Mouse (Mus musculus): ENCODE measurements around the gene Cnot6.

Cnot6 gene

DNA sequence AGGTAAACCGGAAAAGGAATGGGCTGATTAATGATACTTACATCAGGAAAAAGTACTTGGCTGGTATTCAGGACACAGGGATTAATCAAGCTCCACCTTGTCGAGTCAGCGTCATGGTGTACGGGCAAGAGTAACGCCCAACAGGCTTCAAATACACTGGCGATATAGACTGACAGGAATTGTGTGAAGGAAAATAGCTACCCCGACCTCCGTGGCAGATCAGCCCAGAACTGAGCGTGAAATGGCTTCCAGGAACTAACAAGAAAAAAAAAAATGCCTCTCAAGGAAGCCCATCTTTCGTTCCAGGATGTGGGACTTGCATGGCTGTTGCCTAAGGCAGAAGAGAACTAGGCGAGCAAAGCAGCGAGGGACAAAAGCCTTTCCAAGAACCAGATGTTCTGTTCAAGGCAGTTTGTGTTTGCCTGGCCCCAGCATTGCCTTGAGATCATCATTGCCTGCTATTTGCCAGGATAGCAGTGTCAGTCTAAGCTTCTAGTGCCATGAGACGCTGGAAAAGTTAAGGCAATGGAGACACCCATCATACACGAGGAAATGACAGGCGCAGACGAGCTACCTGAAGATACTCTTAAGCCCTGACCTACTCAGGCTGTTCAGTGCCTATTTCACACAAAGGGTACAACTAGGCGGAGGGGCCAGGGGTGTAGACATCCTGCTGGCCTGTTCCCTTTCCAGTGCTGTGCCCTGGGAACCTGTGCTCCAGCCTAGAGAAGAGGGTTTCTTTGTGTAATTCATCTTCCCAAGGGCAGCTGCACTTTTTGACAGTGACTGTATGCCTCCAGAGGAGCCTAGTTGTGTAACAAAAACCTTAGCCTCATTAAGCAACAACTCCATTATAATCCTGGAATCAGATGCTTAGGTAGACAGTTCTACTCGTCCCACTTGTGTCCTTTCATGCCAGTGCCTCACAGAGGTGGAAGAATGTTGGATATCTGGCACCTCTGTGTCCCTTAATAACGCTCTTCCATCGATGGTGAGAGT is 1.1 kb upstream of the Cnot6 start:
- DNase-seq = peak; percentile 37

DNA sequence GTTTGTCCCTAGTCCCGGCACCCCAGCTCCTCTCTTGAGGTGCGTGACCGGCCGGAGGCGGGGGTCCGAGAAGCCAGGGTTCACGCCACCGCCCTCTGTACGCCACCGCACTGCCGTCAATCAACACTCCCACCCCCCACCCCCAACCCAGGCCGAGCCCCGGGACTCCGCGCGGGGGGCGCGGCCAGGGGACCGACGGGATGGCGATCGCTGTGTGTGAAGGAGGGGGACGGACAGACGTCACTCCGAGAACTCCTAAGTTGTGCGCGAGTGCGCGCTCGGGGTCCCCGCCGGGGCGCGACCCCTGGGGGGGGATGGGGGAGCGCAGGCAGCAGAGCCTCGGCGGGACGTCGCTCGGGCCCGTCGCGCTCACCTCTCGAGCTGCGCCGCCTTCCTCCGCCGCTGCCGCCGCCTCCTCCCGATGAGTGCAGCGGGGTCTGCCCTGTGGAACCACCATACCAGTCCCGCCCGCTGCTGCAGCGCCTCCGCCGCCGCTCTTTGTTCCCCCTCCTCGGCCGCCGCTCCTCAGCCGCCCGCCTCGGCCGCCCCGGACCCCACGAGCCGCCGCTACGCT is 455 bp downstream of the Cnot6 start:
- DNase-seq = peak; percentile 21

DNA sequence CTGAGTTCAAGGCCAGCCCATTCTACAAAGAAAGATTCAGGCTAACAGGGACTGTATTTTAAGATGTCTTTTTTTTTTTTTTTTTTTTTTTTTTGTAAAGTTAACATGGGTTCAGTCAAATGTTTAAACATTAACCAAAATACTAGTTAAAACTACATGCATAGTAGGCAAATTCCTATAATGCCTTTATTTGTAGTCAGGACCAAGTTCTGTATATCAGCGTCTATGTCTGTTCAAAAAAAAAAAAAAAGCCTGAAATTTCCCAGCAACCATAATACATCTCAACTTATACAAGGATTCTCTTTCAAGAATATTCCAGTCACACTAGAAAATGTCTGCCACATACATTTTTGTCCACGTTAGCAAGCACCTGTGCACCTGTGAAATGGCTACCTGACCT is 1.9 kb downstream of the Cnot6 start:
- DNase-seq = no peak

DNA sequence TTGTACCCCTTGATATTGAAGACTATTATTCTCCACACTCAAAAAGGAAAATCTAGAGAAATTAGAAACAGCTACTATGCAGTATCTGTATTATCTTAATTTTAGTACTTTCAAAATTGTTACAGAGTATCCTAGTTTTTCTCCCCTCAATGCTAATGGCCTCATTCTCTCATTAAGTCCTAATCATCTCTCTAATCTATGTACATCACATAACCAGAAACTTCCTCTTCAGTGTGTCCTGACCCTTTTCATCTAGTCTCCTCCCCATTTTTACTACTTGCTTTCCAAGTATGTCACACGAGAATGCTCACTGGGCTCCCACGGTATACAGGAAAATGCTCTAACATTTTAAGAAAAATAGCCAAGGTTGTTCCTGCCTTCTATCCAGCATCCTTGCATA is 4.7 kb downstream of the Cnot6 start:
- no peak for DNase-seq

DNA sequence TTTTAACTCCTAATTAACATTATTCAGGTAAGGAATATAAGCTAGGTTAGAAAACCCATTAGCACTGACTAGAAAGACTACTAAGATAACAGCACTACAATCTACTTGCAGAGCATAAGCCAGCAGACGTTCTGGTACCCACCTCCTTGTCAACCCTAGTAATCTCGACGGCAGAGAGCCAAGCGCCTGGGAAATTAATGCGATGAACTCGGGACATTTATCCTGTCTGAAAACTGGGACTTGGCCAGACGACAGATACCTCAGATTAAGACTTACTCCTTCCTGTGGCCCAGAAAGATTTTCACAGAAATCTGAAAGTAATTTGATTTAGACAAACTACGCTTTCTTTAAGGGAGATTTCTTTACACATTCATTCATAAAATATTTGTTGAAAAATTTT is 7.7 kb downstream of the Cnot6 start:
- DNase-seq = no peak

DNA sequence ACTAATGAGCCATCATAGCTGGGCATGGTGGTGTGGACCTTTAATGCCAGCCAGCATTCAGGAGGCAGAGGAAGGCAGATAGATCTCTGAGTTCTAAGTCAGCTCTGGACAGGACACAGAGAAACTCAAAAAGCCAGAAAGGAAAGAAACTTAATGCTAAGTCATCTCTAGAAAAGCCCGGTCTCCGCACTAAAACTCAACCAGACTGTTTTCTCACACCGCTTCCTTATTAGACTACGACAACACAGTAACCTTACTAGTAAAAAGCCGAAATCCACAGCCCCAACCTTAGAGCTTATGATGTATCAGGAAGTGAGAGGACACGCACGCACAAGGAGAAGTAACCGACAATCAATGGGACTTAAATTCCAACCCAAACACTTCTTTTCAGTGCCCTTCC is 10.5 kb downstream of the Cnot6 start:
- no peak for DNase-seq

DNA sequence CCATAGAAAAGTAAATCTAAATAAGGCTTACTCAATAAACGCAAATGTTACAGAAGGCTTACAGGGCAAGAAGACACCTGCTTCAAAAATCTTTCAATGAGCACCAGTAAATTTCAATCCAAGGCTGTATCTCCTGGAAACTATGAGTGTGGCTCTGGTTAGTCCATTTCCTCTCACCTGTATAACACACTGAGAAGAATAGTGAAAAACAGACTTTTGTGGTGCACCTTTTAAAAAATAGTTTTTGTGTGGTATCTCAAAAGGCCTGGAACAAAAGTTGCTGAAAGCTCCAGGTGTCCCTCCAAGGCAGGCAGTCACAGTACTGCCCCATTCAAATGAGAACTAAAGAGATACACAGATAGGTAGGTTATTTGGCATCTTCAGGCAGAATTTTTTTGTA is 13.4 kb downstream of the Cnot6 start:
- DNase-seq = no peak

DNA sequence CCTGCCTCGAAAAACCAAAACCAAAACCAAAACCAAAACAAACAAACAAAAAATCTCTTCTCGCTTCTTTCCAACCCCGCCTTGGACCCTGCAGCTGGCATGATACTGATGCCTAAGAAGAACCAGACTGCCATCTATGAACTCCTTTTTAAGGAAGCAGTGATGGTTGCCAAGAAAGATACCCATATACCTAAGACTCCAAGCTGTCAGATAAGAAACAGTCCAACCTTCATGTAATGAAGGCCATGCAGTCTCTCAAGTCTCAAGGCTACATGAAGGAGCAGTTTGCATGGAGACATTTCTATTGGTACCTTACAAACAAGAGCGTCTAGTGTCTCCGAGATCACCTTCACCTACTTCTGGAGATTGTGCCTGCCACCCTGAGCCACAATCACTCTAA is 14.7 kb downstream of the Cnot6 start:
- DNase-seq = no peak

DNA sequence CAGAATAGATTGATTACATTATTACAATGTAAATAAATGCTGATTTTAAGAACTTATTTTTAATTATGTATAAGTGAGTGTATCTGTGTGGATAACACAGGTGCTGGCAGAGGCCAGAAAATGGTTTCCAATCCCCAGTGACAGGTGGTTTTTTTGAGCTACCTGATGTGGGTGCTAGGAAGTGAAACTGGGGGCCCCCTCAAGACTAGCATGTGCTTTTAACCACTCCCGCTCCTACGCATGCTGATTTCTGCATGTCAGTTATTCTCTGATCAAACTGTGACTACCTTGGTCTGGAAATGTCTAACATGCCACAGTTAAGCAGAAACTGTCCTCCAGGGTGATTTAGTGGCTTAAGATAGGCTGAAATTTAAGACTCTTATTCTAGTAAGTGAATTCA is 16.1 kb downstream of the Cnot6 start:
- no peak for DNase-seq

DNA sequence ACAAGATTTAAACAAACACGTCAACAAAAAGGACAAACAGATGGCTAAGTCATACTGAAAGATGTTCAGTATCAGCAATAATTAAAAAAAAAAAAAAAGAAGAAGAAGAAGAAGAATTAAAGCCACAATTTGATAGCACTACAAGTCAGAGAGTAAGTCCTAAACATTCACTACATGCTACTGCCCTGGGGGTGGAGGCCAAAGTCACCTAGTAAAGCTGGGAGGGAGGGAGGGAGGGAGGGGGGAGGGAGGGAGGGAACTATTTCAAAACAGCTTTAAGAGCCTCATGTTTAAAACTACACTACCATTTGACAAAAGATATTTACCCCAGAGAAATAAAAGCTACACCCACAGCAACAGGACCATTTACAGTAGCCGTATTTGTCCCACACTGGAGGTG is 16.8 kb downstream of the Cnot6 start:
- DNase-seq = no peak

DNA sequence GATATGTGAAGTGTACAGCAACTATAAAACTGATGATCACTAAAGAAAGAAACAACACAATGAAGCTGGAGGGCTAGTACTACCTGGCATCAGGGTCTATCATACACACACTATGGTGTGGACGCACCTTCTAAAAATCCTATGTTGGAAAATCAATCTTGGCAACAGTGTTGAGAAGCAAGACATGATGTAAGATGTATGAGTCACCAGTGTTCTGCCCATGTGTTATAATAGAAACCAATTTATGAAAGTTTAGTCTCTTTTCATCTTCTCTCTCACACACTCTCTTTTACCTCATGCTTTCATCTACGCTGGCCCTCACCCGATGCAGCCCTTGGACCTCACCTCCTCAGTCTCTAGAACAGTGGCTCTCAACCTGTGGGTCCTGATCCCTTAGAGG is 17.5 kb downstream of the Cnot6 start:
- DNase-seq = no peak

DNA sequence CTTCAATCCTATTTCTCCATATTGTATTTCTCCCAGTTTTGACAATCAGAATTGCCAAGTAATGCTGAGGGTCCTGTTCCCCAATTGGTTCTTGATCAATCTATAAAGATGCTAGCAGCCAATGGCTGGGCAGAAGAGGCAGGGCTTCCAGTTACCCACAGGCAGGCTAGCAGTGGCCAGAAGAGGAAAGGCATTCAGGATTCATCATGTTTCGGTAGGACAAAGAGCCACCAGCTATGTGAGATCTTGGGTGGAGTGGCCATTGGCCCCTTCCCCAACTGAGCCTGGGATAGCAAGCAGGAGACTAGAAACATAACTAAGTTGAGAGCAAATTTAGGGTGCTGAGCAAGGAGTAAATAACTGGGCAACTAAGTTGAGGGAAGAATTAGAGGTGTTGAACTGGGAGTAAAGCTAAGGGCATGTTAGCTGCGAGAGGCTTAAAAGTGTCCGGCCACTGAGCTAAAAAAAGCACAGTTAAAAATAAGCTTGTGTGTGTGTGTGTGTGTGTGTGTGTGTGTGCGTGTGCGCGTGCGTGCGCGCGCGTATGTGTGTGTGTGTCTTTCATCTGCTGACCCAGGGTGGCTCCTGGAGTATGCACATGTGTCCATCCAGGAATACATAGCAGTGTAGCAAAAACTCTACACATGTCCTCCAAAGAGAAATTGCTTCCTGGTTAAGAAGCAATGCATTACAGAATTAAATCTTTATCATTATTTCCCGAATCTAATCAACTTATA is 28.1 kb downstream of the Cnot6 start:
- DNase-seq = no peak

DNA sequence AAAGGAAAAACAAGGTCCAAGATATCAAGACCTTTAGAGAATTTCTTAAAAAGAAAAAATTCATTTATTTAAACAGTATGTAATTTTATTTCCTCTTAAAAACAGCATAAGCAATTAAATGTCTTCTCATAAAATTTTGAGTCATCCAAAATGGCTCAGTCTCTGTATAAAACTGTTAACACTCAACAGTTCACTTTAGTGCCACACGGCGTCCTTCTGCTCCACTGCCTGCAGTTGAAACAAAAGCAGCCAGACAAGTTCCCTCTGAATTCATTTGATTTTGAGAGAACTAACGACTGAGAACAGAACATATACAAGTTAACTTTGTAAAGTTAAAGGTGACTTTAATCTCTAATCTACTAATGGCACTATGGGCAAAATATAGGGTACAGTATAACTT is 39.1 kb downstream of the Cnot6 start:
- no peak for DNase-seq

DNA sequence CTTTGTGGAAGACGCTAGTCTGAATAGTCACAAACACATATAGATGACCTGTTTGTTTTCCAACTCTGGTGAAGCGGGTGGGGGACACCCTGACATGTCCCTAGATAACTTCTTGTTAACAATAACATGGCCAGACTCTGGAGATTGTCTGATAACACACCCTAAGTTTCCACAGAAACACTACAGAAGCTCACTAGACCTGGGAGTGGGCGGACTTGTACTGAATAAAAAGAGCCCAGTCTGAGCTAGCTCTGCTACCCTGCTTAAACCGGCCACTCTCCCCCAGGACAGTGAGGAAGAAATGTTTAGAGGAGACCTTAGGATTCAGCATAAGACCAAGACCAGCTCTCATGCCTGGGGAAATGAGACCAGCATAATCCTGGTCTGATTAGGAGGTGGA is 47.1 kb downstream of the Cnot6 start:
- no peak for DNase-seq

DNA sequence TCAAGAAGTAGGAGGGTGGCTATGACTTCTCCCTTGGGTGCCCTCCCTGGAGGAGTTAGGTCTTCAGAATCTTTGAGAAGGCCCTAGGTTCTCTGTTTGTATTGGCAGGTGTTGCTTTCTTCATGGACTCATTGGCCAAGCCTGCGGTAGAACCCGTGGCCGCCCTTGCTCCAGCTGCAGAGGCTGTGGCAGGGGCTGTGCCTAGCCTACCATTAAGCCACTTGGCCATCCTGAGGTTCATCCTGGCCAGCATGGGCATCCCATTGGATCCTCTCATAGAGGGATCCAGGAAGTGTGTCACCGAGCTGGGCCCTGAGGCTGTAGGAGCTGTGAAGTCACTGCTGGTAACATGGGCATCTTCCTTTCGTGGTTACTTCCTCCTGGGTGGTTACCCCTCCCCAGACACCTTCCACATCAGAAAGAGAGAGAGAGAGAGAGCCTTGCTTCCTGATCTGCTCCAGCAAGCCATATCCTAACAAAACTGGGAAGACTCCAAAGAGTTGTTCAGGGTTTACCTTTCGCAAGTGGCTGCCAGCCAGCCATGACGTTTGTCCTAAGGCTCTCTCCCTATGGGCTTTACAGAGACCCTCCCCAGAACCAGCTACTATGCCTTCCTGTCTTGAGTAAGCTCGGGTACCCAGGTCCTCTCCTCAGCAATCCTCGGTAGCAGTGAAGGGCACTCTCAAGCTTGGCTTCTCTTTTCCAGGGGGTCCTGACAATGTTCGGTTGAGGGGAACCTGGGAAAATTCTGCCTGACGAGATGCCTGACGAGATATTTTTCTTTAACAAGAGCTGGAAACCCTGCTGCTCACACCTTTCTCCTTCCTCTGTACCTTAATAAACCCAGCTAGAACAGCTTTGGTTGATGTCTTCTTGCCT is 48.0 kb downstream of the Cnot6 start:
- DNase-seq = no peak

DNA sequence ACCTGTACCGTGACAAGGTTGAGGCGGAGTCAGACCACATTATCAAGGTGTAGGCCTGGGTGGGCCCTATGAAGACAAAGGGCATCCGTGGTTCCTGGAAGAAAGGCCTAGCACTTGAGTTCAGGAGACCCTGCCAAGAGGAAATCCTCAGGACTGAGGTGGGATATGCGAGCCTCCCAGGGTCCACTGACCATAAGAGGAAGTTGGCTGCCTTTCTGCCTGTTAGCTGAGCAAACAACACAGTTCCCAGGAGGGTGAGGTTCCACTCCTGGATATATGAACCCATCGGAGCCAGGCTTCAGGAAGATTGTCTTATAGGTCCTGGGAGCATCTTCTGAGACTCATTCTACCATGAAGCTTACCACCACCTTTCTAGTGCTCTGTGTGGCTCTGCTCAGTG is 49.2 kb downstream of the Cnot6 start, which contains the start of gene Scgb3a1:
Gene Scgb3a1, plus strand, starts transcription at position 301 of the 400 bp plus-strand sequence.
- DNase-seq = no peak

DNA sequence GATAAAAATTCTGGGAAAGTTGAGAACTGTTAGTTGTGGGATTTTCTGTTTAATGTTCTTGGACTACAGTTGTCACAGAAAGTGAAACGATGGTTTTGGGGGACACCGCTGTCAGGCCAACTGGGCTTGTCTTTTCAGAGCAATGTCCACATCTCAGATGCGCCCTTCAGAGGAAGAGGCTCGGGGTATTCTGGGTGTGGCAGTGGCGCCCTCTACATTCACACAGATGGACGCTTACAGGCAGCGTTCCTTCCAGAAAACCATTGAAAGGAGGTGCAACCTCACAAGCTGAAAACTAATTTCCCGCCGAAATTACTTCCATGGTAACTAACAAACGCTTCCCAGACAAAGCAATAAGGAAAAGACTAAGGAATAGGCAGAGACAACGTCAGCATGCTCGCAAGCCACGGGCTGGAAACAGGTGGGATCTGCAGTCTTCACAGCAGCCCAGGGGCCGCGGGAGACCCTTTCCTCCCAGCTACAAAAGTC is 50.2 kb downstream of the Cnot6 start:
- DNase-seq = no peak

DNA sequence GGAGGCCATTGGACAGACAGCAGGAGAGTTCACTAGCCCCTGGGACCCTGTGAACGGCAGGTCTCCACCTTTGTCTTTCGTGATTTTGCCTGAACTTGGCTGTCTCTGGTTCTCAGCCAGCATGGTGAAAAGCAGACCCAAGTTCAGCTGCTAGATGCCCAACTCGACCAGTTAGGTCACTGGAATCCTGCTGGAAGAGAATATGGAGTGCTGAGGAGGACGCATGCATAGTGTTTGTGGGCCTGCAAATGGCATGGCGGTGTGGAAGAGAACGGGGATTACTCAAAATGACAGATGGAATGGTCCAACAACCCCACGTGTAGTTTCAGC is 53.1 kb downstream of the Cnot6 start:
- no peak for DNase-seq

DNA sequence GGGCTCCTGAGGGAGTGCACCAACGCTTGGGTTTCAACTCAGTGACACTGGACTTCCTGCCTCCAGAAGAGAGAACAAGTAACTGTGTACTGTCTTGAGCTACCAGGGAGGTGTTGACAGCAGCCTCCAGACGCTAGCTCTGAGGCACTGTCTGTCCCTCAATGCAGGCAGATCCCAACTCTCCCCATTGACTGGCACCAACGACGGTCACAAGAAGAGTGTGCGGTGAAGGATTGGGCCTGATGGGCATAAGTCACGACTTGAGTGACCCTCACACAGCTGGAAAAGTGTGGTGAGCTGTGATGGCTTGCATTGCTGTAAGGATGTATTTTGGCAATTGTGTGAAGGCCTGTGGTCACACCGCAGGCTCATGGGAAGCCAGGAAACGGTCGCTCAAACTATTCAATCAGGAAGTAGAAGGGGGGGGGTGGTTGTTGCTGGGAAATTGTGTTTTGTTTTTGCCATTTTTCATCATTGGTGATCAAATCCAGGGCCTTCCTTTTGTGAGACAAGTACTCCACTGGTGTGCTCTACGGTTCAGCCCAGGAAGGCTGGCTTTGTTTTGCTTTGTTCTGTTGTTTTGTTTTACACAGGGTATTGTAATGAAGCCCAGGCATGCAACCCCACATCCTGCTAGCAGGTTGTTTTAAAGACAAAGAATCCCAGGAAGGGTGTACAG is 53.6 kb downstream of the Cnot6 start:
- no peak for DNase-seq

DNA sequence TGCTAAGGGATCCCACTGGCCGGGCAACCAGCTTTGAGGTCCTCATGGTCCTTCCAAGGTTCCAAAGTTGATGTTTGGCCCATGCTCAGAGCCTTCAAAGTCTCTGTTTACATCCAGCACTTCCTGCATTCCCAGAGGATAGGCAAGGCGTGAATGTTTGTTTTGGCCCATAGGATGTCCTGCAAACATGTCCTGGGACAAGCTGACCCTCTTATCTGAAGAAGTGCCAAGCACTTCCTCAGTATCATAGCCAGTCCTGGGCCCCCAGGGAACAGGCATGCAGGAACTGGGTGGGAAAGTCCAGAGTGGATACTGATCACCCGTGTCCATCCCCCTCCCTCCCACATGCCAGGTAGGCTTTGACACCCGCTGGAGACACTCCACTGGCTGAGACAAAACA is 54.5 kb downstream of the Cnot6 start:
- DNase-seq = no peak

DNA sequence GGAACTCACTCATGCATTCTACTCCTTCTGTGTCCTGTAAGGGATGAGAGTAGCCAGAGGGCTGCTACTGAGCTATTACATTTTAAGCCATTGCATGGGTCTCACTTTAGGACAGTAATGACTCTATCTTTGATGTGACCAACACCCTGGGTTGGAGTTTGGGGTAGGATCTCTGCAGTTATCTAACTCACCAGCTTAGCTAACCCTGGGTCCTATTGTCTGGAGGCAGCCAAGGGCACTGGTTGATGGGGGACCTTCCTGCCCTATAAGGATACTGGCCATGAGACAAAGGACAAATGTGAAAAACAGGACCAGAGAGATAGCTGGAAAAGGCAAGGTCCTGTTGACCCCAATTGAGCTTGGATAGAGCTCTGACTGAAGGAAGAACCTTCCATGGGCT is 57.0 kb downstream of the Cnot6 start:
- DNase-seq = no peak

DNA sequence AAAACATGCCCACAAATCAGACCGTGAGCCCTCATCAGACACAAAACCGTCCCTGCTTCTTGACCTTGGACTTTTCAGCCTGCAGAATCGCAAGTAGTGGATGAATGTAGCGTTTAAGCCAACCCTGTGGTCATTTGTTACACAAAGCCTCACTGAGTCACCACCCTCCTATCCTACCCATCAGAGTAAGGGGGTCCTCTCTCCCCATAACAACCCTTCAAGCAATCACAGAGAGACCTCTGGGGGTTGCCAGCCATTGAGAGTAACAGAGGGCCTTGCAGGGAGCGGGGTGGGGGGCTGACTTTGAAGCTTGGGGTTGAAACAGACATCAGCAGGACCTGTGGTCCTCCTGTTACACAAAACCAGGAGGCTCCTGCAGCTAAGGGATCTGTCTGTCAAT is 57.9 kb downstream of the Cnot6 start:
- no peak for DNase-seq

Data from kidney, adult 11 months (tissue).